Mouse (Mus musculus) spleen, adult 2 months (tissue): ENCODE results near the gene Mapk7. TPM values are rescaled to one million over a fixed set of nuclear protein-coding genes. Genes with fewer than 3 reads are reported as not detected.

Source experiments
- DNase-seq, 2 experiments: peaks; one replicate each; pipeline versions ENCODE4 v3.0.0 to v3.0.0-alpha.2; 2012 to 2021; ENCODE audit warnings: low spot score in 2 of 2, low read depth in 1 of 2
- H3K27ac ChIP-seq: fragments of 200-500 bp; 2 replicates; pipeline ENCODE4 v1.5.1; 2012; ENCODE audit warnings: low read length, inconsistent platforms; ENCODE audit not compliant: insufficient read depth
- H3K27me3 ChIP-seq: fragments of 200-500 bp; 2 replicates; pipeline ENCODE4 v1.6.1; 2012; ENCODE audit warnings: mild to moderate bottlenecking, moderate library complexity, low read length, inconsistent platforms; ENCODE audit not compliant: control insufficient read depth, insufficient read depth
- H3K36me3 ChIP-seq: fragments of 200-500 bp; 2 replicates; pipeline ENCODE4 v1.6.1; 2012; ENCODE audit warnings: mild to moderate bottlenecking, low read length, inconsistent platforms; ENCODE audit not compliant: control insufficient read depth, insufficient read depth
- H3K4me1 ChIP-seq: fragments of 200-500 bp; 2 replicates; pipeline ENCODE4 v1.6.1; 2011; ENCODE audit warnings: inconsistent platforms; ENCODE audit not compliant: control insufficient read depth, insufficient read depth, insufficient read length
- H3K4me3 ChIP-seq: fragments of 200-500 bp; 2 replicates; pipeline ENCODE4 v1.5.1; 2011; ENCODE audit warnings: mild to moderate bottlenecking, inconsistent platforms; ENCODE audit not compliant: insufficient read depth, insufficient read length; ENCODE audit errors: extremely low read depth
- CTCF ChIP-seq: fragments of 200-500 bp; IDR thresholded peaks from 2 replicates; pipeline ENCODE4 v1.5.1; 2011; ENCODE audit warnings: mild to moderate bottlenecking, inconsistent platforms; ENCODE audit not compliant: insufficient read depth, insufficient read length, insufficient replicate concordance; ENCODE audit errors: extremely low read depth
- POLR2A ChIP-seq: fragments of 200-500 bp; IDR thresholded peaks from 2 replicates; pipeline ENCODE4 v1.6.1; 2011; ENCODE audit warnings: low read depth, low read length, inconsistent platforms
- WGBS: fragments of 180-500 bp; shearing (Covaris S2); methylation state at CpG from one replicate; pipeline ENCODE4 v1.1.7; 2018; 5-methylcytosine and 5-hydroxymethylcytosine counted together
- polyA plus RNA-seq: library from polyadenylated mRNA; depleted of rRNA; stranded (reverse); fragments of >200 nt; gene quantifications from 2 replicates; pipeline ENCODE4 v1.2.3, GENCODE M21; 2012

Mapk7 gene
- polyA plus RNA-seq, 1 experiment = 27.4 TPM

GRCm38 (mm10) chr11:61492749-61493401, 1.3 kb downstream of the Mapk7 start:
- peaks cover 7% of the 10 kb centered on the region; the same call in 1 of the 2 replicates for H3K4me1 ChIP-seq
- no peak overlapping the region for H3K27ac ChIP-seq
- TF ChIP-seq CTCF = no peak
- no peak for TF ChIP-seq POLR2A
- H3K27me3 ChIP-seq = no peaks in the 10 kb centered on the region
- WGBS = 84% methylated on average over 12 of the region's 12 CpGs
- H3K4me3 ChIP-seq = peak overlapping the region; percentile 74
- no peak for DNase-seq
- peaks cover 13% of the 10 kb centered on the region for H3K36me3 ChIP-seq

GRCm38 (mm10) chr11:61490944-61491520, 3.2 kb downstream of the Mapk7 start:
- Histone ChIP-seq H3K36me3 (peaks cover 13% of the 10 kb centered on the region), H3K27ac (no peak overlapping the region), H3K4me1 (peaks cover 7% of the 10 kb centered on the region; the same call in 1 of the 2 replicates), H3K27me3 (no peaks in the 10 kb centered on the region), H3K4me3 (no peak overlapping the region)
- TF ChIP-seq POLR2A (no peak), CTCF (no peak)
- DNase-seq = no peak
- 95% methylated on average over 22 of the region's 22 CpGs for WGBS

- Histone ChIP-seq H3K27ac (no peak overlapping the region), H3K4me1 (peaks cover 7% of the 10 kb centered on the region; the same call in 1 of the 2 replicates), H3K36me3 (peaks cover 13% of the 10 kb centered on the region), H3K27me3 (no peaks in the 10 kb centered on the region), H3K4me3 (no peak overlapping the region)
- TF ChIP-seq POLR2A (no peak), CTCF (no peak)
- DNase-seq = no peak
- WGBS = 98% methylated on average over 6 of the region's 8 CpGs
These were observed 4.3 kb downstream of the Mapk7 start for GRCm38 (mm10) chr11:61489874-61490273.

- no peak for DNase-seq
- 95% methylated on average over 2 of the region's 2 CpGs for WGBS
- H3K27me3 ChIP-seq = no peaks in the 10 kb centered on the region
- no peak for TF ChIP-seq POLR2A
- no peak for TF ChIP-seq CTCF
- H3K4me1 ChIP-seq = peaks cover 7% of the 10 kb centered on the region; the same call in 1 of the 2 replicates
- H3K36me3 ChIP-seq = peaks cover 13% of the 10 kb centered on the region
- H3K4me3 ChIP-seq = no peak overlapping the region
- H3K27ac ChIP-seq = no peak overlapping the region
These were observed 5.1 kb downstream of the Mapk7 start for GRCm38 (mm10) chr11:61489085-61489484.

- TF ChIP-seq CTCF (no peak), POLR2A (no peak)
- Histone ChIP-seq H3K4me3 (no peak overlapping the region), H3K36me3 (peaks cover 13% of the 10 kb centered on the region), H3K27me3 (no peaks in the 10 kb centered on the region), H3K27ac (no peak overlapping the region), H3K4me1 (peaks cover 2% of the 10 kb centered on the region; the same call in 1 of the 2 replicates)
- DNase-seq = no peak
- 91% methylated on average over 7 of the region's 7 CpGs for WGBS
These were observed 6.3 kb downstream of the Mapk7 start for GRCm38 (mm10) chr11:61487936-61488335.

- H3K4me3 ChIP-seq = no peak overlapping the region
- WGBS = 66% methylated on average over 2 of the region's 2 CpGs
- H3K36me3 ChIP-seq = peaks cover 13% of the 10 kb centered on the region
- no peak overlapping the region for H3K27ac ChIP-seq
- H3K4me1 ChIP-seq = no peaks in the 10 kb centered on the region
- TF ChIP-seq CTCF (no peak), POLR2A (no peak)
- no peak for DNase-seq
- H3K27me3 ChIP-seq = no peaks in the 10 kb centered on the region
These were observed 6.8 kb downstream of the Mapk7 start for GRCm38 (mm10) chr11:61487401-61487800.

- H3K27me3 ChIP-seq = no peaks in the 10 kb centered on the region
- 93% methylated on average over 14 of the region's 14 CpGs for WGBS
- no peak overlapping the region for H3K4me3 ChIP-seq
- H3K36me3 ChIP-seq = peaks cover 13% of the 10 kb centered on the region
- no peaks in the 10 kb centered on the region for H3K4me1 ChIP-seq
- TF ChIP-seq POLR2A (no peak), CTCF (no peak)
- DNase-seq = no peak
- no peak overlapping the region for H3K27ac ChIP-seq
These were observed 7.6 kb downstream of the Mapk7 start for GRCm38 (mm10) chr11:61486458-61487219.
